Mouse (Mus musculus) megakaryocyte, embryonic 14.5 days (primary cell): ENCODE measurements around the gene Lrp10.

Source experiments
- FLI1 ChIP-seq: IDR thresholded peaks from 2 replicates; pipeline ENCODE4 v1.6.1; 2012; ENCODE audit warnings: low read length, inconsistent platforms, mixed read lengths
- GATA1 ChIP-seq: IDR thresholded peaks from 3 replicates; pipeline ENCODE4 v1.6.1; 2012; ENCODE audit warnings: mixed read lengths, low read length, inconsistent platforms, borderline replicate concordance

GRCm38 (mm10) chr14:54488350-54488749, 24.4 kb downstream of the Lrp10 start:
- no peak for TF ChIP-seq FLI1
- no peak for TF ChIP-seq GATA1
